Mouse (Mus musculus) kidney, postnatal 25 days (tissue): ENCODE data around the gene Olfr270.

Experiments used
- DNase-seq, 2 experiments: peaks; one replicate each; pipeline ENCODE4 v3.0.0; 2021; ENCODE audit warnings: mixed read lengths in 2 of 2

Gene Olfr270

DNA sequence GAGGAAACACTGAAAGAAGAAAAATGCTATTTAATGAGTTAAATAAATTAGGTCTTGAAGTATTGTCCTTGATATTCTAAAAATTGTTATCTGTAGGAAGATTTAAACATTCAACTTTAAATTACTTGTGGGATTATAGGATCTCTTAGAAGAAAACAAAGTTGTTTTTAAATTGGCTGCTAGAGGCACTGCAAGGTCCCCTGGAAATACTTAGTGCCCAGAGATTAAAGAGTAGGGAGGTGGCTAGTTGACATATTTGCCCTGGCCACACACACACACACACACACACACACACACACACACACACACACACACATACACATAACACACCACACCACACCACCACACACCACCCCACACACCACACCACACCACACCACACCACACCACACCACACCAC, at the start of gene Olfr270:
Gene Olfr270 (plus strand): TSS at position 301 of the 400 bp plus-strand sequence.
- no peak for DNase-seq

DNA sequence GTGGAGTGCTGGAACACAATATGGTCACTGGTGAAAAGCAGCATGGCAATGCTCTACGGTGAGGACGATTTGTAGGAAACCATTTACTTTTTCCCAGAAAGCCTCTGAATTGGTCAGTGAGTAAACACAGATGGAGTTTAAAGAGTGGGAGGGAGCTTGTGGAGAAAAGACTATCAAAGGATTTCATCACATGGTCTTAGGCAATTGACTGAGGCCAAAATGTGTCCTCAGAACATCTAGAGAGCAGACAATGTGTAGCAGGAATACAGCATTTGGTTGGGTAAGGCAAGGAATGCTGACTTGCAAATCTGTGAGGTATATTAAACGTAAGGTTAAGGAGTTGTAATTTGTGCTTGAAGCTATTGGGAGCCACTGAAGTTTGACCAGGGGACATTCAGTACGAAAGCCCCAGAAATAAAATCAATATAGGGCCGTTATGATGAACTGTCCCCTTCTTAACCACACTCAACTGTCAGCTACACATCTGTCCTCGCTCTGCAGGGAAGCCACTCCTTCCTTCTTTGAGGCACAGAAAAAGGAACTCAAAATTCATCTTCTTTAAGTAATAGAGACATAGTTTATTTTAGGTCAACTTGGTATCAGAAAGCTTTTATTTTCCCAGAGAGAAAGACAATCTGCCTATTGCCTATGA, 47.6 kb upstream of the Olfr270 start:
- DNase-seq, result no peak

- DNase-seq, result no peak
Observed at GRCm38 (mm10) chr4:52917311-52917688, 47.0 kb upstream of the Olfr270 start.

- DNase-seq, result no peak
Observed at GRCm38 (mm10) chr4:52919078-52919477, 45.3 kb upstream of the Olfr270 start, which contains the start of gene Olfr272. Gene Olfr272 (minus strand): TSS chr4:52919178.

DNA sequence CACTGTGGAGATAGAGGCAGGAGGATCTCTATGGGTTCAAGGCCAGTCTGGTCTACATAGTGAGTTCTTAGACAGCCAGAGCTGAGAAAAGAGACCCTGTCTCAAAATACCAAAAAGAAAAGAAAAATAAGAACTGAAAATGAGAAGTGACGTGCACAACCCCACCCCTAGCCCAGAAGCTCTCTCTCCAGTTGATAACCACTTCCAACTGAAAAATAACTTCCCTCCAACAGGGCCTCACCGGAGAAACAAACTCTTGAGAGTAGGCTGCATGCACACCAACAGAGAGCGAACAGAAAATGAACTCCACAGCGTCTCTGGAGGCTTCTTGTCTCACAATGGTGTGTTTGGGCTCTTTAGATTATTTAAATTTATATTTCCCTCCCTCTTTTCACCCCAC, 33.9 kb upstream of the Olfr270 start:
- DNase-seq, result no peak

DNA sequence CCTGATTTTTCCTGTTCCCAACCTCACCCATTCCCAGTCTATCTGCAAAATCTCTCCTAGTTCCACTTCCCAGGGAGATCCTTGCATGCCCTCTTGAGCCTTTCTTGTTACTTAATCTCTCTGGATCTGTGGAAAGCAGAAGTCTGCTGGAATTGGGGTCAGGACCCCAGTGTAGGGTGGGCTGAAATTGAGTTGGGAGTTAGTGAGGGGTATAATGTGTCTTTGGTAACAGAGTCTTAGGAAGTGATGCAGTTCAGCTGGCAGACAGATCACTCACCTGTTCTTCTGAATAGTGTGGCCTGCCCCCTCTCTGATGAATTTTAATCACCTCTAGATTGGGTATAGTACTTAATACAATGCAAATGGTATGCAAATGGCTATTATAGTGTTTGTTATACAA, 17.7 kb upstream of the Olfr270 start:
- no peak for DNase-seq

- peak in 1 of 2 experiments; percentile 1 for DNase-seq
Observed at GRCm38 (mm10) chr4:52949005-52949404, 15.3 kb upstream of the Olfr270 start.

GRCm38 (mm10) chr4:52958693-52959092, 5.7 kb upstream of the Olfr270 start:
- DNase-seq, result peak in 1 of 2 experiments; percentile 13

GRCm38 (mm10) chr4:52985216-52985615, 20.9 kb downstream of the Olfr270 start:
- DNase-seq, result peak in 1 of 2 experiments; percentile 13

DNA sequence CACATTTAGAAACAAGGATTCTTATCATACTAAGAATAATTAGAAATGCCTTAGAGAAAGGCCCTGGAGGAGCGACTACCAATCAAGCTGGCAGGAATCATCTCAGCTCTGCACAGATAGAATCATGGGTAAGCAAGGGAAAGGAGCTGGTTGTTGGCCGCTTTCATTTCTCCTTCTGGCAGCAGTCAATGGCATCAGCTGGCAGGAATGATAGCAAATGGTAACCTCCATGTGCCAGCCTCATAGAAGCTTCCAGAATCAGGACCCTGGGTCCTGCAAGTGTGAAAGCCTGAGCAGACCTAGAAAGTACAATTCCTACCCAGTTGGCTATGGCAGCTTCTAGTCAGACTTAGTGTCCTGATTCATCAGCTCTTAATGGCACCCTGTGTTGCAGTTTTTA, 21.9 kb downstream of the Olfr270 start:
- DNase-seq, result no peak

GRCm38 (mm10) chr4:52989248-52989647, 24.9 kb downstream of the Olfr270 start, which contains the start of gene Nipsnap3a:
Gene Nipsnap3a (plus strand): TSS chr4:52989272.
- peak in 1 of 2 experiments; percentile 13 for DNase-seq

DNA sequence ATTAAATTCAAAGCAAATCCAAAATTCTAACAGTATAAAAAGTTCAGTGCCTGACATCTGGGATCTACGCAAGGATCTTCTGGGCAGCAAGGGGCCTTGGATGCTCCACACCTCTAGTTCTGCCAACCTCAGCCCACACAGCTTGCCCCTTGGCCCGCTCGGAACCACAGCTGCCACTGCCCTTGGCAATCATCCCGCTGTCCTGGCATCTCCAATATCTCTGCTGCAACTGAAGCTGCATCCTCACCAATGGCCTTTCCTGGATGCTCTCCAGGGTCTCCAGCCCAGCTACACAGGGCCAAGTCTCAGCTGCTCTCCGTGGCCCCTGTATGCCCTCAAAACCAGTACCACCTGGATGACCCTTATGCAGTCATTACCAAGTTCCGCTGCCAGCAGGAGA, 35.1 kb downstream of the Olfr270 start:
- no peak for DNase-seq

DNA sequence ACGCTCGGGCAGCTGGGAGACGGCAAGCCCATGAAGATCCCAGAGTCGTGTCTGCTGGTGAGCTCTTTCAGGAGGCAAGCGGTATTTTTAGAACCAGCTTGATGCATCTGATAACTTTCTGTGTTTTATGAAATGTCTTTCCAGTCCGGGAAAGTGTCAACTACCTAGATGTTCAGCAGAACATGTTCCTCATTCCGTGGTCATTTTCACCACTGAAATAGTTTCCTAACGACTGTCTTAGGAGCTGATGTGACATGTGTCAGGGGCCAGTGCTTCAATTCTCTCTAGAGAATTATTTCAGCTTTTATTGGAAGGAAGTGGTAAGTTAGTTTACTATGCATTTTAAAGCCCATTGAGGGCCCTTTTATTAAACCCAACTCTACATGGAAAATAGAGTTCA, 35.8 kb downstream of the Olfr270 start:
- no peak for DNase-seq

DNA sequence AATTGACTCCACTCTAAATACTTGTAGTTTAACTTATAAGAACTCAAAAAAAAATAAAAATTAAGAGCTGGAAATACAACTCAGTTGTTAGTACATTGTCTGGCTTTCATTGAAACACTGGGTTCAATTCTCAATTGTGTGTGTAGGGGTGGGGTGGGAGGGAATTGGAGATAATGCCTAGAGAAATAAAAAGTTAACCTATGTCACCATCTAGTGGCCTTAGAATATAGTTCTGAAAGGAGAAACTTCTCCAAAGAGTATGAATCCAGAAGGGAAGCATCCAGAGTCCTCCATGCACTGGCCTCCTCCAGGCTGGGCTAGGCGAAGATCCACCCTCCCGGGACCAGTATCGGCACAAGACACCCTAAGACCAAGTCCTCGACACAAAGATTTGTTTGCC, 44.8 kb downstream of the Olfr270 start:
- no peak for DNase-seq

- DNase-seq, result no peak
Observed at GRCm38 (mm10) chr4:53009871-53010270, 45.5 kb downstream of the Olfr270 start.

- peak; percentile 98 to 99 for DNase-seq
Observed at GRCm38 (mm10) chr4:53011732-53012361, 47.5 kb downstream of the Olfr270 start, which contains the start of gene Nipsnap3b. Gene Nipsnap3b (plus strand): TSS chr4:53011880.

DNA sequence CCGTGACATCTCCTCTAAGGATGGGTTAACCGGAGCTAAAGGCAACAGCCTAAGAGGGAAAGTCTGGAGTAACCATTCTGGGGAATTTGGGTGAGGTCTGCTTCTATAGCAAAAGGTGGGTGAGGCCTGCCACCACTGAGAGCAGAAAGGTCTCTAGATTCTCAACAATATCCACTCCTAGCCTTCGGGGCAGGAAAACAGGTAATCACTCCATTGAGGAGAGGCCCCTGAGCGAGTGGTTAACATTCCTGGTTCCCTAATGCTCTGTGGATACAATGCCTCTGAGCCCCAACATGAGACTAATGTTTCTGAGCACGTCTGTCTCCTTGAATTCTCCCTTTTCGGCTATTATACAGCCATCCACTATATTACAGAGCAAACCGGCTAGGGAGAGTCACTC, 50.1 kb downstream of the Olfr270 start:
- no peak for DNase-seq

- no peak for DNase-seq
Observed at GRCm38 (mm10) chr4:53015024-53015423, 50.7 kb downstream of the Olfr270 start.

- no peak for DNase-seq
Observed at GRCm38 (mm10) chr4:53018392-53018791, 54.0 kb downstream of the Olfr270 start.
